Mouse (Mus musculus) lung, adult 2 months (tissue): ENCODE measurements around the gene Atp1a1.

Experiments
- CTCF ChIP-seq: fragments of 200-500 bp; IDR thresholded peaks from 2 replicates; pipeline ENCODE4 v1.5.1; 2011; ENCODE audit warnings: mild to moderate bottlenecking, low read length, control low read depth; ENCODE audit not compliant: insufficient read depth
- POLR2A ChIP-seq: fragments of 200-500 bp; IDR thresholded peaks from 2 replicates; pipeline ENCODE4 v1.6.1; 2011; ENCODE audit warnings: low read depth, mild to moderate bottlenecking, control low read depth, low read length, borderline replicate concordance; ENCODE audit errors: extremely low read depth

DNA sequence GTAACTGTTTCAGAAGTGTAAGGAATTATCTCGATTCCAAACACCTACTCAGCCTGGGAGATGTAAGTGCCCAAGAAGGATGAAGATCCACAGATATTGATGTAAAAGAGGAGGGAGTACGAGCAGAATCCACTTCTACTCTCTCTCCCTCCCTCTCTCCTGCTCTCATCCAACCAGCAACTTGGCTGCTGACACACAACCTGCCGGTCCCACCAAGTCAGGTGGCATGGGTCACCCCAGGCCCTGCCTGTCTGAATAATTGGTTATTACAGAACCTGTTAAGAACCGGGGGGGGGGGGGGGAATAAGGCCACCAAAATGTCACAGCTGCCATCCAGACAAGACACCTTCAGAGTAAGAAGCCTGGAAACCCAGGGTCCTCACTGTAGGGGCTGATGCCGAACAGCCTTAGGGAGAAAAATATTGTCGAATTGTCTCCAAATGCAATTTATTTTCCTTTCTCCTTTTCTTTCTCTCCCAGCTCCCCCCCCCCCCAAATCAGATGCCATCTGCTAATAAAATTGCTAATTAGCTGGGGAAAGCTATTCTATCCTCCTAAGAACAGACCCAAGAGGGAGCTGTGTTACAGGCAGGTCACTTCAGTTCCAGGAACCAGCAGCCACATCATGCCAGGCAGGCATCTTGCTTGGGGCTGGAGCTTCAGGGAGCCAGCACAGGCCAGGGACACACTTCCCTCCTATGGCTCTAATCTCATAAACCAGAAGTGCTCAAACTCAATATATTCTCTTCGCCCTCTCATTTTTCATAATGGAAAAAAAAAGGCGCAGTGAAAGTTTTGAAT lies 6.7 kb upstream of the Atp1a1 start:
- TF ChIP-seq CTCF (no peak), POLR2A (no peak)
